Mouse (Mus musculus): ENCODE data around the gene Chst2.

DNA sequence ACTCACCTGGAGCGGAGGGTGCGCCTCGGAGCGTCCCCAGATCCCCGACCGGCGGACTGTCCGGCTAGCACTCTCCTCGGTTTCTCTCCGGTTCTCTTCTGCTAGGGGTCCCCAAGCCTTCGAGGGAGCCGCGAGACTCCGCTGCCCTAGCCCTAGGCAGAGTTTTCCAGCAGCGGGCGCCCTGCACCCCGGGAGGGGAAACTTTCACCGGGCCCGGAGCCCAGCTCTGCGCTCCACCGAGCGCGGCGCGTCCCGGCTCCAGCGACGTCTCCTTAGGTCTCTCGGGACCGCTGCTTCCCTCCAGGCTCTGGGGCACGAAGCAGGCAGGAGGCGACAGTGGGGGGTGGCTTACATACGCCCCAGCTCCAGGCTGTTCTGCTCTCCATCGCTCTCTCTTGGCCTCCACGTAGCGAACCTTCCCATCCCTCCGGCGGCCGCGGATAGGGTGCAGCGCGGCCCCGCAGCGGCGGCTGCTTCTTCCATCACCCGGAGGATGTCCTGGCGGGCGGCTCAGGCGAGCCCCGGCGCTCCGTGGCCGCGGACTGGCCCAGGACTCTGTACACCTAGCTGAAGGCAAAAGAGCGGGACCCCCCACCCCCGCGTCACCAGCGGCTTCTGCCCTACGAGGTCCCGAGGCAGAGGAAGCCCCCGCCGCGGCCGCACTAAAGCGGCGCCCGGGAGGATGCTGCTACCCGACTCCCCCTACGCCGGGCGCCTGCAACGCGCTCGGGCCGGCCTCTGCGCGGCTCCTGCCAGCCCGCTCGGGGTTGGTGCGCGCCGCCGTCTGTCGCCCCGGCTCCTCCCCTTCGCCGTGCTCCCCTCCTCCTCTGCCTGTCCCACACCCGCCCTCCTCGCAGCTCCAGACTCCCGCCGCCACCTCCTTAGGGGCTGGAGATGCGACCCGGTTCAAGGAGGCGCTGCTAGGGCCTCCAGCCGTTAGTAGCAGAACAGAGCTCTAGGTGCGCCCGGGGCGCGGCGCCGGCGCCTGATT is at the start of gene Chst2:
- no peak for TF ChIP-seq CTCF (IDR thresholded peaks at IDR 0.05; ENCODE audit: control insufficient read depth, insufficient read depth, insufficient replicate concordance, low read depth, low read length)
- no peak for TF ChIP-seq POLR2A (IDR thresholded peaks at IDR 0.05; ENCODE audit: control insufficient read depth, low read depth, low read length)
